Mouse (Mus musculus) forebrain, embryonic 12.5 days (tissue): ENCODE measurements around the gene Pelp1. TPM values are rescaled to one million over a fixed set of nuclear protein-coding genes. Genes with fewer than 3 reads are reported as not detected.
"Not testable (repeated sequence)": the region's sequence is repeated elsewhere in the genome, so short reads cannot be mapped to it uniquely, and the experiment has no call there.

Experiments
- ATAC-seq: fragments of 200-750 bp; cut with Nextera tagmentation; 2 replicates; pipeline ENCODE4 v1.8.0; 2017; ENCODE audit warnings: moderate TSS enrichment; ENCODE audit not compliant: low FRiP score
- H3K27ac ChIP-seq: fragments of 300-500 bp; sonication (generic); 2 replicates; pipeline ENCODE4 v1.5.1; 2016; ENCODE audit warnings: mild to moderate bottlenecking
- H3K27me3 ChIP-seq: fragments of 300-500 bp; sonication (generic); 2 replicates; pipeline ENCODE4 v1.6.1; 2016; ENCODE audit warnings: mild to moderate bottlenecking
- H3K36me3 ChIP-seq: fragments of 300-500 bp; sonication (generic); replicated peaks from 2 replicates; pipeline ENCODE4 v1.6.1; 2016; ENCODE audit warnings: mild to moderate bottlenecking
- H3K4me1 ChIP-seq: fragments of 300-500 bp; sonication (generic); 2 replicates; pipeline ENCODE4 v1.6.1; 2016
- H3K4me2 ChIP-seq: fragments of 300-500 bp; sonication (generic); 2 replicates; pipeline ENCODE4 v1.6.1; 2016; ENCODE audit warnings: mild to moderate bottlenecking, moderate library complexity
- H3K4me3 ChIP-seq: fragments of 300-500 bp; sonication (generic); replicated peaks from 2 replicates; pipeline ENCODE4 v1.5.1; 2016; ENCODE audit warnings: mild to moderate bottlenecking
- H3K9ac ChIP-seq: fragments of 300-500 bp; sonication (generic); 2 replicates; pipeline ENCODE4 v1.6.1; 2016; ENCODE audit warnings: mild to moderate bottlenecking
- H3K9me3 ChIP-seq: fragments of 300-500 bp; sonication (generic); 2 replicates; pipeline ENCODE4 v1.6.1; 2016
- WGBS: fragments of 180-500 bp; shearing (Covaris S2); methylation state at CpG from one replicate; pipeline ENCODE4 v1.1.7; 2016; 5-methylcytosine and 5-hydroxymethylcytosine counted together
- microRNA-seq: library from miRNA; unstranded; fragments of <30 nt; microRNA quantifications from one replicate; pipeline ENCODE4, GENCODE M21; 2017
- polyA plus RNA-seq: library from polyadenylated mRNA; unstranded; fragments of >200 nt; fragmentation: Nextera tagmentation; extraction: Ambion mirVana; gene quantifications from 2 replicates; pipeline ENCODE4 v1.2.1, GENCODE M21; 2016

The Pelp1 gene
- polyA plus RNA-seq, 1 experiment from 2014 or later = 40.3 TPM

- ATAC-seq, H3K4me2 ChIP-seq, H3K4me3 ChIP-seq, H3K9ac ChIP-seq, H3K27me3 ChIP-seq, H3K27ac ChIP-seq, H3K4me1 ChIP-seq, H3K9me3 ChIP-seq, H3K36me3 ChIP-seq: not testable (repeated sequence)
- 83% methylated on average over 6 of the region's 6 CpGs for WGBS
Measured at GRCm38 (mm10) chr11:70367701-70368100, 42.1 kb downstream of the Pelp1 start.

- Histone ChIP-seq H3K9me3 (no peaks in the 10 kb centered on the region), H3K36me3 (no peaks in the 10 kb centered on the region), H3K9ac (0 out of 2 replicates have a peak within 1 kb of the TSS, but pooled peaks have one; percentile 18), H3K4me1 (peaks cover 14% of the 10 kb centered on the region), H3K27me3 (peaks cover 67% of the 10 kb centered on the region), H3K4me2 (peak within 1 kb of the TSS; percentile 58), H3K27ac (no peak within 1 kb of the TSS), H3K4me3 (peak within 1 kb of the TSS; percentile 34)
- no peak for ATAC-seq
- under 1% methylated on average over 19 of the region's 19 CpGs for WGBS
Measured at GRCm38 (mm10) chr11:70351868-70352267, 58.0 kb downstream of the Pelp1 start, which contains the start of gene Alox15. Gene Alox15 (minus strand): TSS chr11:70352031.

GRCm38 (mm10) chr11:70348630-70349029 lies 61.2 kb downstream of the Pelp1 start:
- no peak overlapping the region for H3K4me2 ChIP-seq
- 90% methylated on average over 9 of the region's 9 CpGs for WGBS
- H3K4me1 ChIP-seq = peaks cover 14% of the 10 kb centered on the region
- no peak overlapping the region for H3K9ac ChIP-seq
- no peak overlapping the region for H3K27ac ChIP-seq
- no peak overlapping the region for H3K4me3 ChIP-seq
- no peaks in the 10 kb centered on the region for H3K36me3 ChIP-seq
- ATAC-seq = no peak
- peaks cover 64% of the 10 kb centered on the region for H3K27me3 ChIP-seq
- no peaks in the 10 kb centered on the region for H3K9me3 ChIP-seq

- Histone ChIP-seq H3K4me2 (no peak overlapping the region), H3K27ac (no peak overlapping the region), H3K4me1 (peaks cover 14% of the 10 kb centered on the region), H3K4me3 (no peak overlapping the region), H3K36me3 (no peaks in the 10 kb centered on the region), H3K9me3 (no peaks in the 10 kb centered on the region), H3K27me3 (peaks cover 56% of the 10 kb centered on the region), H3K9ac (no peak overlapping the region)
- no peak for ATAC-seq
- 85% methylated on average over 10 of the region's 10 CpGs for WGBS
Measured at GRCm38 (mm10) chr11:70347861-70348260, 62.0 kb downstream of the Pelp1 start.

GRCm38 (mm10) chr11:70345546-70345945 lies 64.3 kb downstream of the Pelp1 start:
- H3K27me3 ChIP-seq = peaks cover 33% of the 10 kb centered on the region
- no peak overlapping the region for H3K9ac ChIP-seq
- H3K9me3 ChIP-seq = no peaks in the 10 kb centered on the region
- no peaks in the 10 kb centered on the region for H3K4me1 ChIP-seq
- WGBS = 95% methylated on average over 8 of the region's 8 CpGs
- no peak overlapping the region for H3K27ac ChIP-seq
- no peak overlapping the region for H3K4me2 ChIP-seq
- H3K36me3 ChIP-seq = no peaks in the 10 kb centered on the region
- ATAC-seq = no peak
- H3K4me3 ChIP-seq = no peak overlapping the region

- no peak overlapping the region for H3K4me2 ChIP-seq
Measured at GRCm38 (mm10) chr11:70345061-70345460, 64.8 kb downstream of the Pelp1 start.

More at GRCm38 (mm10) chr11:70345061-70345460, 64.8 kb downstream of the Pelp1 start:
- ATAC-seq = no peak
- no peaks in the 10 kb centered on the region for H3K36me3 ChIP-seq
- H3K4me1 ChIP-seq = no peaks in the 10 kb centered on the region
- H3K9ac ChIP-seq = no peak overlapping the region
- H3K27ac ChIP-seq = no peak overlapping the region
- 84% methylated on average over 10 of the region's 10 CpGs for WGBS
- peaks cover 28% of the 10 kb centered on the region for H3K27me3 ChIP-seq
- no peaks in the 10 kb centered on the region for H3K9me3 ChIP-seq
- no peak overlapping the region for H3K4me3 ChIP-seq

Small RNAs within 50 kb of the gene (microRNA-seq; reads per million reads assigned to microRNA genes)
- gene Mir7115 = 0.73 reads per million

Other genes starting within 250 kb of the Pelp1 start
- 1.5 and 2.5 TPM in 2 replicates for gene Slc16a11, start 197.3 kb downstream of the Pelp1 start, polyA plus RNA-seq
- gene Slc16a13, start 189.0 kb downstream of the Pelp1 start, polyA plus RNA-seq = 14.3 and 14.4 TPM in 2 replicates
- gene Bcl6b, start 180.2 kb downstream of the Pelp1 start, polyA plus RNA-seq = 5.7 and 5.9 TPM in 2 replicates
- gene 0610010K14Rik, start 172.1 kb downstream of the Pelp1 start, polyA plus RNA-seq = 203 and 215 TPM in 2 replicates
- 9.4 and 11.2 TPM in 2 replicates for gene Gm21988, start 170.2 kb downstream of the Pelp1 start, polyA plus RNA-seq
- 151 and 152 TPM in 2 replicates for gene Rnasek, start 170.2 kb downstream of the Pelp1 start, polyA plus RNA-seq
- 1.3 and 1.6 TPM in 2 replicates for gene Alox12, start 154.7 kb downstream of the Pelp1 start, polyA plus RNA-seq
- not detected in 2 replicates for gene Alox12e, start 87.4 kb downstream of the Pelp1 start, polyA plus RNA-seq
- gene Alox15, start 58.0 kb downstream of the Pelp1 start, polyA plus RNA-seq = 0.08 and 0.34 TPM in 2 replicates
- gene Arrb2, start 22.6 kb upstream of the Pelp1 start, polyA plus RNA-seq = 36.9 and 40.5 TPM in 2 replicates
- gene Med11, start 41.9 kb upstream of the Pelp1 start, polyA plus RNA-seq = 32.1 and 32.5 TPM in 2 replicates
- gene Zmynd15, start 49.4 kb upstream of the Pelp1 start, polyA plus RNA-seq = 0.35 and 0.43 TPM in 2 replicates
- gene Cxcl16, start 50.0 kb upstream of the Pelp1 start, polyA plus RNA-seq = 0.74 and 1.0 TPM in 2 replicates
- 0.35 and 0.49 TPM in 2 replicates for gene Tm4sf5, start 95.2 kb upstream of the Pelp1 start, polyA plus RNA-seq
- gene Vmo1, start 104.6 kb upstream of the Pelp1 start, polyA plus RNA-seq = not detected in 2 replicates
- gene Gltpd2, start 109.2 kb upstream of the Pelp1 start, polyA plus RNA-seq = not detected in 2 replicates
- 758 and 788 TPM in 2 replicates for gene Psmb6, start 115.3 kb upstream of the Pelp1 start, polyA plus RNA-seq
- gene Gm40193, start 122.9 kb upstream of the Pelp1 start, polyA plus RNA-seq = not detected in 2 replicates
- 3.4 and 4.0 TPM in 2 replicates for gene Pld2, start 130.0 kb upstream of the Pelp1 start, polyA plus RNA-seq
- 15.3 and 17.4 TPM in 2 replicates for gene Mink1, start 152.8 kb upstream of the Pelp1 start, polyA plus RNA-seq
- gene 4930544D05Rik, start 205.8 kb upstream of the Pelp1 start, polyA plus RNA-seq = not detected in 2 replicates
- not detected in 2 replicates for gene Chrne, start 209.2 kb upstream of the Pelp1 start, polyA plus RNA-seq
- 0.23 and 0.33 TPM in 2 replicates for gene Gp1ba, start 229.1 kb upstream of the Pelp1 start, polyA plus RNA-seq
- gene Rnf167, start 237.2 kb upstream of the Pelp1 start, polyA plus RNA-seq = 85.1 and 96.1 TPM in 2 replicates
- 139 and 141 TPM in 2 replicates for gene Slc25a11, start 237.4 kb upstream of the Pelp1 start, polyA plus RNA-seq
- gene Pfn1, start 244.6 kb upstream of the Pelp1 start, polyA plus RNA-seq = 1,070 and 1,131 TPM in 2 replicates
- gene Eno3, start 247.2 kb upstream of the Pelp1 start, polyA plus RNA-seq = 9.0 and 9.7 TPM in 2 replicates